Mouse (Mus musculus): ENCODE data around the gene Aig1. TPM values are rescaled to one million over a fixed set of nuclear protein-coding genes. Genes with fewer than 3 reads are reported as not detected.

The Aig1 gene
- total RNA-seq, 1 experiment from 2014 or later, result 34.5 TPM

DNA sequence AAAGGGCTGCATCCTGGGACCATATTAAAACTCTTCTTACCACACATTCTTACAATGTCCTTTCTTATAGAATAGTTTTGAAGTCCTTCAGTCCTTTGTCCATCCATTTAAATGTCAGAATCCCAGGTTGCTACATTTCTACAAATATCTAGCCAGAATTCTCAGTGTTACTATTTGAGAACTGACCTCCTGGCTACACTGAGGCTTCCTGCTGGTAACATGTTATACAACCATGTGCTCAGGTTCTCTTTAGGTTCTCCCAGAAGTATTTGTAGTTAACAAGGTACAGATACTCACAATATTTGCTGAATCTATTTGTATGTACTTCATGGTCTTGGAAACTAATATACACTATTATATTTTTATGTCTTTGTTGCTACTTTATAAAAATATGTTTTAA lies 62.0 kb downstream of the Aig1 start:
- no peak for ATAC-seq (replicated peaks in 1 of 2; ENCODE audit: insufficient read depth in 1 of 2, low FRiP score in 2 of 2, low TSS enrichment in 1 of 2, low read depth in 1 of 2, poor library complexity in 2 of 2, severe bottlenecking in 2 of 2)

DNA sequence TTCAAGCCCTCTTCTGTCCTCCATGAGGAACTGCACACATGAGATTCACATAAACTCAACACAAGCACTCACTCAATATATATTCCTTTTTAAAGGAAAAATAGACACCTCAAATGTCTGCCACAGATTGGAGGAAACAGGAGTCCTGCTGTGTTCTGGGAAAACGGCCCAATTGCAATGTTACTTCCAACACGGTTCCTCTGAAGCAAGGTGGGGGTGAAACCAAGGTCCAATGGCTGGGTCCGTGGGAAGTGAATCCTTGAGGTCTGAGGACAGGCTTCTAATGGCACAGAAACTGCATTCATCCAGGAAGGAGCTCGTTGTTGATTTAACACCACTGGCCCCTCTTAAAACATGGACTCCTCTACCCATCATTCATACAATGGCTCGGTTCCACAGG lies 67.5 kb downstream of the Aig1 start:
- no peak for ATAC-seq (replicated peaks in 1 of 2; ENCODE audit: insufficient read depth in 1 of 2, low FRiP score in 2 of 2, low TSS enrichment in 1 of 2, low read depth in 1 of 2, poor library complexity in 2 of 2, severe bottlenecking in 2 of 2)

DNA sequence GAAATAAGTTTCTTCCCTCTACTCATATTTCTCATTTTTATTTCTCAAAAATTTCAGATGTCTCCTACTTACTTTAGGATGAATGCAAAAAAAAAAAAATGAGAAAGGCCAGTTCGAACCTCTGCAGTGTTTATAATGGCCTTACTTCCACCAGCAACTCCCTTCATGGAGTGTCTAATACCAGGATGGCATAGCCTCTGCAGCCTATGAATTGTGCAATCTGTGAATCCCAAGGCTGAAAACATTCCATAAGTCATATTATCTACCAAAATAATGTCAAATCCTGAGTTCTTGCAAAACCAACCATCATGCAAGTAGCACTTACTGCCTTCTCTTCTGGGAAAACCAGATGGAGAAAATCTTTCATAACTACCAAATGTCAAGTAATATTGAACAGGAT lies 75.3 kb downstream of the Aig1 start:
- no peak for ATAC-seq (replicated peaks in 1 of 2; ENCODE audit: insufficient read depth in 1 of 2, low FRiP score in 2 of 2, low TSS enrichment in 1 of 2, low read depth in 1 of 2, poor library complexity in 2 of 2, severe bottlenecking in 2 of 2)

DNA sequence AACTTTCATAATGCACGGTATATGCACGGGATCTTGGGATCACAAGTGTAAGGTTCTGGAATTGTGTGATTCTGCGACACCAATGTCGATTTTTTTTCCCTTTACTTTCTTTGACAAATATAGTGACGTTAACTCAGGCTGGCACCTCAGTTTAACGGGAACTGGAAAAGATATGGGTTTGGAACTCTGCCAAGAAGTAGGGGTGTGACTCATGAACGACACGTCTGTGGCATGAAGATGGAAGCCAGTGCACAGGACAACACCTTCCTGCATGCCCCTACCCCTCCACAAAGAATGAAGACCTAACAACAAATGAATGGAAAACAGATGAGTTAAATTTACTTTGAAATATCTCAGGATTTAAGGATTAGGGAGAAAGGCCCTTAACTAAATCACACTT lies 76.0 kb downstream of the Aig1 start:
- no peak for ATAC-seq (replicated peaks in 1 of 2; ENCODE audit: insufficient read depth in 1 of 2, low FRiP score in 2 of 2, low TSS enrichment in 1 of 2, low read depth in 1 of 2, poor library complexity in 2 of 2, severe bottlenecking in 2 of 2)

DNA sequence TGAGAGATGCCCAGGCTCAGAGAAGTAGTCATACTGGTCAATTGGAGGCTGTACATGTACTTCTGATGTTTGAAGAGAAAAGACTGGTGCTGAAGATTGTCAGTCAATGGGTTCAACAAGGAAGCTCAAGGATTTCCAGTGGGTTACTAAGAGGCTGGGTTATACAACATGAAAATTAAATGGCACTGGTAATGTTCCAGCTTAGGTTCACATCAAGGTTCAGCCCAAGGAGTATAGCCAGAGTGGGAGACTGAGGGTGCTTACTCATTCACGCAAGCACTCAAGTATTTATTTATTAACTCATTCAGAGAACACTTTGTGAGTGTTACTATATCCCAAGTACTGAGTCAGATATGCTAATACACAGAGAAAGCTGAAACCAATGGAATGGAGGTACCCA lies 79.2 kb downstream of the Aig1 start:
- no peak for ATAC-seq (replicated peaks in 1 of 2; ENCODE audit: insufficient read depth in 1 of 2, low FRiP score in 2 of 2, low TSS enrichment in 1 of 2, low read depth in 1 of 2, poor library complexity in 2 of 2, severe bottlenecking in 2 of 2)

DNA sequence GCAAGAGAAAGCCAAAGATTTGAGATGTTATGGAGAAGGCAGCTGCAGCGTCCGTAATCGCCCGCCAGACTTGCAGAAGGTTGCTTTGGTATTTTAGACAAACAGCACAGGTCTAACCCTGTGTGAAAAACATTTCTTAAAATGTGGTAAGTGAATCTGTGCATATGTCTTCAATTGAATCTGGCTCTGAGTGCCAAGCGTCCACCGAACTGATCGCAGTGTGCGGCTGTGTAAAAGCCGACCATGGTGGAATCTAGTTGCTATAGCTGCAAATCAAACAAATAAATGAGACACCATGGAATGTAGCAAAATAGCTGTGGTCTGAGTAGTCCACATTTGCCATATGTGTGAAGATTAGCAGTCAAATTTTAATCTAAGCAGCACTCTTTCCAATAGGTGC lies 80.7 kb downstream of the Aig1 start:
- ATAC-seq (replicated peaks in 1 of 2; ENCODE audit: insufficient read depth in 1 of 2, low FRiP score in 2 of 2, low TSS enrichment in 1 of 2, low read depth in 1 of 2, poor library complexity in 2 of 2, severe bottlenecking in 2 of 2), result no peak

DNA sequence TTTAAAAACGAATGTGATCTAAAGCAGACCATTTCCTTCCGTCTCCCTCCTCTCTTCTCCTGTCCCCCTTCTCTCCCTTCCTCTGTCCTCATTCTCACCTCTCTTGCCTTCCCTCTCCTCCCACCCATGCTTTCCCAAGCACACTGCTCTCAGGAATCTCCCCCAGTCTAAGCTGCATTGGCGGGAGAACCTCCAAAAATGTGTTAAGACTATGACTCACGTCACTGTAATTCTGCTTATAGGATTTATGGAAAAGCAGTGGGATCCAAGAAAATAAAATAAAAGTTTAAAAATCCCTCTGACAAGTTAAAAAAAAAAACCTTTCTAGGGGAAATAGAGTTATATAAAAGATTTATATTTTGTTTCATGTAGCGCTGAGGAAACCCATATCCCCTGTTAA lies 86.0 kb downstream of the Aig1 start:
- ATAC-seq (replicated peaks in 1 of 2; ENCODE audit: insufficient read depth in 1 of 2, low FRiP score in 2 of 2, low TSS enrichment in 1 of 2, low read depth in 1 of 2, poor library complexity in 2 of 2, severe bottlenecking in 2 of 2), result no peak

DNA sequence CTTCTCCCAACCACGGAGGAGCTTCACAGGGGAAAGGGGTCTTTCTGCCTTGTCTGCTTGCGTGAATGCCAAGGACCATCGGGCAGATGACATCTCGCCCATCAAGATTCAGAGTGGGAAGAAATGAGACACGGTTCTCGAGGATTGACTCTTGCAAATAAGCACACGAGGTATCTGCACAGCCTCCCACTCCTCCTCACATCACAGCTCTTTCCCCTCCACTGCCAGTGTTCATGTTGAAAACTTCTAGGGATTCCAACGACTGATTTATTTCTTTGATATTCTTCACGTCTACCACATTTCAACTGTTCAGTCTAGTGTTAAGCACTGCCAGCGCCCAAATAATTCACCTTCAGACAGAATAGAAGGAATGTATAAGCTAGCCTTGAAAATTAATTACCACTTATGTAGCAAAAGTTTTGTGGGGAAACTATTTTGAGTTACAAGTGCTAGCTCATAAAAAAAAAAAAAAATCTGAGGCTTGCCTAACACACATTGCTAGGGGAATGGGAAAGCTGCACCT lies 86.5 kb downstream of the Aig1 start:
- no peak for ATAC-seq (replicated peaks in 1 of 2; ENCODE audit: insufficient read depth in 1 of 2, low FRiP score in 2 of 2, low TSS enrichment in 1 of 2, low read depth in 1 of 2, poor library complexity in 2 of 2, severe bottlenecking in 2 of 2)

DNA sequence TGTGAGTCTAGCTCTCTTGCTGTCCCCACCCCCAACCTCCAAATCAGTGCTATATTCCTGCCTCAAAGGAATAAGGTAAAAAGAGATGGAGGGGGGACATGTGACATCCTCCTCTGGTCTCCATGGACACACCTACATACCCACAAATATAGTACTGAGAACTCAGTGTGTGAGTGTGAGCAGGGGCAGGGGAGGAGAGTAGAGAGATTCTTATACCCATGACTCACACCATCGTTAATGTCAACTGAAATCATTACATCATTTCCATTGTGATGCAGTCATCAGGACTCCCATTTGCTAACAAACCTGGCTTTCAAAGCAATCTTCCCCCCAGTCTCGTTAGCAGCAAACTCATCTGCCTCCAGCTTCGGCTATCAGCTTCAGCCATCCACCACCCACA lies 92.8 kb downstream of the Aig1 start:
- no peak for ATAC-seq (replicated peaks in 1 of 2; ENCODE audit: insufficient read depth in 1 of 2, low FRiP score in 2 of 2, low TSS enrichment in 1 of 2, low read depth in 1 of 2, poor library complexity in 2 of 2, severe bottlenecking in 2 of 2)

DNA sequence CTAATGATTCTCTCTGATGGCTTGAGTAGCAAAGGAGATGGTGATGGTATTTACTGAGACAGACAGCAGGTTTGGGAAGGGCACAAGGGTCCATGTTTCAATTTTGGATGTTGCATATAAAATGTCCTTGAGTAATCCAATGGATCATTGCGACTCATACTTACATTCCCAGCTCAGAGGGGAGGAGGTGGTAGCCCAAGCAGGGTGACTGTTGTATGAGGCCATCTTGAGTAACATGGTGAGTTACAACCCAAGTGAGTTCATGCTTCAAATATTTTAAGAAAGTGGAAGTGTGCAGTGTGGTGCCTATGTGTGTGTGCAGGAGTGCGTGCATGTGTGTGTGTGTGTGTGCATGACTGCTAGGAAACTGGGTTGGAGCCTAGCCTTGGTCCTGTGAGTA lies 93.4 kb downstream of the Aig1 start:
- no peak for ATAC-seq (replicated peaks in 1 of 2; ENCODE audit: insufficient read depth in 1 of 2, low FRiP score in 2 of 2, low TSS enrichment in 1 of 2, low read depth in 1 of 2, poor library complexity in 2 of 2, severe bottlenecking in 2 of 2)

DNA sequence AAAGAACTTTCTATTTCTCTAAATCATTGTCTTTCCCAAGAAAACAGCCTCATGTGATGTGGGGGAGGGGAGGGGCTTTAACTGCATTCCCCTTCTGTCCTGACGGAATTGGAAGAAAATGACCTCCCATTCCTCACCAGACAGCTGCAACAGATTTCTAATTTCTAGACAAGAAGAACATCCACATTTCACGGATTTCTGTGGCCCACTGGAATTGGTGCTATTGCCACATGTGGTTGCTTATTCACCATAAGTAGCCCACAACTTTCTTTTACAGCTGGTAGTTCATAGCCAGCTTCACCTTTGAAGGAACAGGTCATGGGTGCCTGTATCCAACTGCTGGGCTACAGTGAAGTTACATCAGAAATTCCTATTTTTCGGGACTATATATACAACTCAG lies 93.9 kb downstream of the Aig1 start:
- ATAC-seq (replicated peaks in 1 of 2; ENCODE audit: insufficient read depth in 1 of 2, low FRiP score in 2 of 2, low TSS enrichment in 1 of 2, low read depth in 1 of 2, poor library complexity in 2 of 2, severe bottlenecking in 2 of 2), result no peak

DNA sequence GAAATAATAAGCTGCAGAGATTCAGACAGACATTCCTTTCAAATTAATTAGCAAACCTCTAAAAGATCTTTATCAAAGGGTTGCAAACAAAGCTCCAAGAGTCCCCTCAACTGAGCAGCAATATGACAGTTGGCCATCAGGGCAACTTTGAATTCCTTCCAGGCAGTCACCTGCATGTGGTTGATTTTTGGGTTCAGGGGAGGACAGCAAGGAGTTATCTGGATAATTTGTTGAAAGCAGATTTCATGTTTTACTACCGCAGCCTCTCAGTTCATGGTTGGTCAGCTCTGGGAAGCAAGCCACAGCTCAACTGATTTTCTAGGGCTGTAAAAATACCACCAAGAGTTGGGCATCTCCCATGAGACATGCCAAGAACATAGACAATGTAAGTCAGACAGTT lies 98.1 kb downstream of the Aig1 start:
- ATAC-seq (replicated peaks in 1 of 2; ENCODE audit: insufficient read depth in 1 of 2, low FRiP score in 2 of 2, low TSS enrichment in 1 of 2, low read depth in 1 of 2, poor library complexity in 2 of 2, severe bottlenecking in 2 of 2), result no peak

DNA sequence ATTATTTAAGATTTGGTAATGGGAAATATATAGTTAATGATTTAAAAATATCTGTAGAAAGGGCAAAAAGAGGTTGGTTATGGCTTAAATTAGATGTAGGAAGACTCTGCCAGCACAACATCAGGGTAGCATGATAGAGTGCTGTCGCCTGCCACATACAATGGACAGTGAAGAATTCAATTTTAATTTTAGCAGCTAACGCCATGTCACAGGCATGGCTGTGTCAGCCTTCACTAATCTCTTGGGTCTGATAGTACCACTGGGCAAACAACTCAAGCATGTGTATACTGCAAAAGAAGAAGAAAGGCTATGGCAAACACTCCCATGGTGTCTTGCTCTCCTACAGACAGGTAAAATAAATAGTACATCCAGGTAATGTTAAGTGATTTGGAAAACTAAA lies 99.0 kb downstream of the Aig1 start:
- ATAC-seq (replicated peaks in 1 of 2; ENCODE audit: insufficient read depth in 1 of 2, low FRiP score in 2 of 2, low TSS enrichment in 1 of 2, low read depth in 1 of 2, poor library complexity in 2 of 2, severe bottlenecking in 2 of 2), result no peak

DNA sequence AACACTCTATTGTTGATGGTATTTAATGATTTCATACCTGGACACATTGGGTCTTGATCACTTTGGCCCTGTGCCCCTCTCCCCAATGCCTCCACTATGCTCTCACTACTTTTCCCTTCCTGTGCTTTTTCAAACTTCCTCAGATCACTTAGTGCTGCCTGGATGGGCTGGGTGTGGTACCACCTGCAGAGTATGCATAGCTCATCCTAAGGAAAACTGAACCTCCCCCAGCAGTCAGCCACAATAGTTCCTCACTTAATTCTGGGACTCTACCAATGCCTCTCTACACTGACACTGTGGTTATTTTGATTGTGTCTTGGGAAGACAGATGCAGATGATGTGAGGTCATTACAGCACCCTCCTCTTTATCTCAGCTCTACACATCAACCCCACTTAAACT lies 99.9 kb downstream of the Aig1 start:
- ATAC-seq (replicated peaks in 1 of 2; ENCODE audit: insufficient read depth in 1 of 2, low FRiP score in 2 of 2, low TSS enrichment in 1 of 2, low read depth in 1 of 2, poor library complexity in 2 of 2, severe bottlenecking in 2 of 2), result no peak

DNA sequence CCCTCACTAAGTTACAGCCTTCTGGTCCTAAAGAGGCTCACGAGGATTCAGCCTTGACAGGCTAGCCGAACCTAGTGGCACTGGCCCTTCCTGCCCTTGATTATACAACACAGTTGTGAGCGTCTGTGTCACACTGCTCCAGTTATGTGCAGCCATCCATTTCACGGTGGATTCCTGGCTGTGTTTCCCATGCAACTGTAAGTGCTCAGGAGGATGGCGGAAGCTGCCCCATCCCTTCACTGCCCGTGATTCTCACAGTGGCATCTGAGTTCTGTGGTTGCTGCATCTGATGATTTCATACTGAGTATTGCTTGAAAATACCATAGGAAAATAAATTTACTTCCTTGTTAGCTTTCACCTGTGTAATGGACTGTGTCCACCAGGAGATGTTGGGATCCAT lies 101.7 kb downstream of the Aig1 start:
- no peak for ATAC-seq (replicated peaks in 1 of 2; ENCODE audit: insufficient read depth in 1 of 2, low FRiP score in 2 of 2, low TSS enrichment in 1 of 2, low read depth in 1 of 2, poor library complexity in 2 of 2, severe bottlenecking in 2 of 2)

DNA sequence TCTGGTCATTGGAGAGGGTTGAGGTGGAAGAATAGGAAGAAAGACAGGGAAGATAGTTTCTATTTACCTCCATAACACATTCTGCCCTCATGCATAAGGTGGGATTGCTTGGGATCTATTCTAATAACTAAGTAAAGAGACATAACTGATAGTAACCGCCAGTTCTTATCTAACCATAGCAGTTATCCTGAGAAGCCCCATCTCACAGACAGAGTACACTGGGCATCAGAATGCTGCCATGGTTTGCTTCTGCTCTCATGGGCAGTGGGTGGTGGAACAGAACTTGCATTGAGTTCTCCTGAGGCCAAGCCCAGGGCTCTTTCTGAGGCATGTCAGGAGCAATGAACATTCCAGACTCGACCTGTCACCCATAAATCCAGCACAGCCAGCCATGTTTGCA lies 105.6 kb downstream of the Aig1 start:
- no peak for ATAC-seq (replicated peaks in 1 of 2; ENCODE audit: insufficient read depth in 1 of 2, low FRiP score in 2 of 2, low TSS enrichment in 1 of 2, low read depth in 1 of 2, poor library complexity in 2 of 2, severe bottlenecking in 2 of 2)

DNA sequence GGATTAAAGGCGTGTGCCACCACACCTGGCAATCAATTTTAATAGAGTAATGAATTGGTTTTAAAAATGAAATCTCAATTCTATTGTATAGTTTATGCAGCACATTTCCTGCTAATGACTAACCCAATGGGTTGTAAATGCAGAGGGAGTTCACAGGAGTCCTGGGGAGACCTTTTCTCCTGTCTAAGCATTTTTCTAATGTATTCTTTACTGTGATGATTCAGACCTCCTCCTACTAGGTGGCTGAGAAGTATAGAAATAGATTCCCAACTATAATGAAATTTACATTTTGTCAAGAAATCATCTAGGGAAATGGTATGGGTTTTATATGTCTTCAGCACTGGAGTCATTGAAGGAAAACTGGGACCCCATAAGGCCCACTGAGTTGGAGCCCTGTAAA lies 114.1 kb downstream of the Aig1 start:
- ATAC-seq (replicated peaks in 1 of 2; ENCODE audit: insufficient read depth in 1 of 2, low FRiP score in 2 of 2, low TSS enrichment in 1 of 2, low read depth in 1 of 2, poor library complexity in 2 of 2, severe bottlenecking in 2 of 2), result no peak

DNA sequence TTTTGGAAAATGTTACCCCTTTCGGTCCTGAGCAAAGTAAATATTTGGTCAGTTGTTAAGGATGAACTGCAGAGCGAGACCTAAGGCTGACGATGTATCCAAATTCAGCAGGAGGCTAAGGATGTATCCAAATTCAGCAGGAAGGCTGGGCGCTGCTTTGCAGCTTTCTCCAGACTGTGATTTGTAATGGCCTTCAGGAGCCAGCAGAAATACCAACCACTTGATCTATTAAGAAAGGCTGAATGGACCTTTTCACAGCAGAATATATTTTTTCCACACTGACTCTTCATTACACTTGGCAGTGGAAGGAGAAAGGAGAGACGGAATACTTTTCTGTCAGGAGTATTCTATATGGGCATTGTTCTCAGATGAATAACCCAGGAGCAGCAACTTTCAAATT lies 115.0 kb downstream of the Aig1 start:
- no peak for ATAC-seq (replicated peaks in 1 of 2; ENCODE audit: insufficient read depth in 1 of 2, low FRiP score in 2 of 2, low TSS enrichment in 1 of 2, low read depth in 1 of 2, poor library complexity in 2 of 2, severe bottlenecking in 2 of 2)

DNA sequence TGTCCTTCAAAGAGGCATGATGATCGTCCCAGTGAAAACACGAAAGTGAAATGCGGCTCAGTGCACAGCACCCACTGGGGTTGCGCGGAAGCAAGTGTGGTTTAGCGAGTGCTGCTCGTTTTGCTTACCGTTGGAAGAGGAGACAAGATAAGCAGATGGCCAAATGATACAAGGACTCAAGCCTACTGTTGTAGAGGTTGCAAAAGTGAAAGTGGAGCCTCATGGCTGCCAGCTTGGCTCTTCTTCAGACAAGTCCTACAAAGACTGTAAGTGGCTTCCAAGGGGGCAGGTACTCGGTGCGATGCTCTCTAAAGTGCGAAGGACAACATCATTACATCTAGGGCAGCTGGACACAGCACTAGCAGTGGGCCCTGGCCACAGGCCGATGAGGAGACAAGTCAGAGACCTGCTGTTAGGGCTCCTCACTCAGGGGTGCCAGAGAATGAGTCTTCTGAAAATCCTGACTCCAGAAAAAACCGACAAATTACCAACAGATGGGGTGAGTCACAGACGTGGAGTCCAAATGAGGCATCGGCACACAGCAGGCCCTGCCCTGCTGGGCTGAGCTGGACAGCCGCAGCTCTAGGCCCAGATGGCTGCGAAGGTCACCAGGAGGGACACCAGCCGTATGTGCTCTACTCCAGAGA lies 129.2 kb downstream of the Aig1 start:
- ATAC-seq (replicated peaks in 1 of 2; ENCODE audit: insufficient read depth in 1 of 2, low FRiP score in 2 of 2, low TSS enrichment in 1 of 2, low read depth in 1 of 2, poor library complexity in 2 of 2, severe bottlenecking in 2 of 2), result no peak
